Mouse (Mus musculus): ENCODE results near the gene Gm7544. TPM values are rescaled to one million over a fixed set of nuclear protein-coding genes. Genes with fewer than 3 reads are reported as not detected.
A peak's percentile ranks its signal among the peaks of the same experiment; 100 is the strongest.

Gm7544 gene
- total and polyA plus RNA-seq, 2 experiments from 2014 or later: not detected

DNA sequence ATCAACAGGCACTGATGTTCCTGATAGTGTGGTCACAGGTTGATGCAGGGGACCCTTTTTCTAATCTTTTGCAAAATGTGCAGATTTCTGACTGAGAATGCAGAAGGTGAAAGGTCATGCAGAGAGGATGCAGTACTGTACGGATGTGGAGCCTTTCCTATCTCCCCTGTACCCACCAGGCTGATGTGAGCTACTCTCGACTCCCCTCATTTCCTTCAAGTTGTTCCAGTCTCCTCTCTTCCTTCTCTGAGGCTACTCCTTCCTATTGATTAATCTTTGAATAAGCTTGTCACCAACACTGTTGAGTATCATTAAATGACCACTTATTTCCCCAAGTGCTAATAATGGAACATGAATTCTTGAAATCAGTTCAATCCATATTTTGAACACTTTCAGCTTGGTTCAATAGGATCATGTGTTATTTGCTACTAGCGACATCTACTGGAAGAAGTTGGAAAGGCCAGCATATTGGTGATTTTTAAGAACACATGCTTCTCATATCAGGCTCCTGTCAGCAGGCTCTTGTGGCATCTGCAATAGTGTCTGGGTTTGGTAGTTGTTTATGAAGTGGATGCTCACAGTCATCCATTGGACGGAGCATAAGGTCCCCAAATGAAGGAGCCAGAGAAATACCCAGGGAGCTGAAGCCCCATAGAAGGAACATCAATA is 31.9 kb upstream of the Gm7544 start:
- H3K9ac ChIP-seq (replicated peaks; ENCODE audit: low read length, poor library complexity, severe bottlenecking): no peak overlapping the region
- peak; percentile 92 for TF ChIP-seq CTCF (IDR thresholded peaks at IDR 0.05)
- H3K4me3 ChIP-seq (ENCODE audit: low read depth, low read length): no peak overlapping the region
- H3K36me3 ChIP-seq (ENCODE audit: insufficient read depth, low read length): no peaks in the 10 kb centered on the region
- H3K9me3 ChIP-seq (ENCODE audit: low read length): no peaks in the 10 kb centered on the region
- DNase-seq (ENCODE audit: low spot score) (peak; percentile 79), ATAC-seq (ENCODE audit: low FRiP score) (peak; percentile 23; the same call in 1 of the 2 replicates)
- no peaks in the 10 kb centered on the region for H3K27me3 ChIP-seq (ENCODE audit: insufficient read depth, low read length)
- no peaks in the 10 kb centered on the region for H3K4me1 ChIP-seq (ENCODE audit: insufficient read depth, low read length)
- H3K4me2 ChIP-seq (ENCODE audit: low read depth, low read length, poor library complexity, severe bottlenecking): no peak overlapping the region
- 42% methylated on average over 4 of the region's 4 CpGs for WGBS
- H3K27ac ChIP-seq (ENCODE audit: low read depth, low read length): no peak overlapping the region

DNA sequence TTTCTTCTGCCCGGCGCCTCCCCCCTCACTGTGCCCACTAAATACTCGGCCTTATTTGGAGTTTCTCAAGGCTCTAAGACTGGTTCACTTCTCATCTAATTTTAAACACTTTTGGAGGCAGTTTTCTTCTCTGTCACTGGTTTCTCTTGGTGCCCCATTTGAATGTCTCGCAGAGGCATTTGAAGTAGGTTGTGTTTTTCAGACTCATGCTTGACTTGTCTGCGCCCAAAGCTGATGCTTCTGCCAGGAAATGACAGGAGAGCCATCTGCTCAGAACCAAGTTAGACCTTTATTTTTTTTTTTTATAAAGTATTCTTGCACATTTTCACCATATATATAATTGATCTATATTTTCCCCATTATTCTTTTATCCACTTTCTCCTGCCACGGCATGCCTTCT is 30.9 kb upstream of the Gm7544 start:
- 94% methylated on average over 6 of the region's 6 CpGs for WGBS
- no peak for DNase-seq (ENCODE audit: low spot score)
- Histone ChIP-seq H3K4me2 (ENCODE audit: low read depth, low read length, poor library complexity, severe bottlenecking) (no peak overlapping the region), H3K9me3 (ENCODE audit: low read length) (no peaks in the 10 kb centered on the region), H3K27me3 (ENCODE audit: insufficient read depth, low read length) (no peaks in the 10 kb centered on the region), H3K27ac (ENCODE audit: low read depth, low read length) (no peak overlapping the region), H3K36me3 (ENCODE audit: insufficient read depth, low read length) (no peaks in the 10 kb centered on the region), H3K9ac (replicated peaks; ENCODE audit: low read length, poor library complexity, severe bottlenecking) (no peak overlapping the region), H3K4me3 (ENCODE audit: low read depth, low read length) (no peak overlapping the region), H3K4me1 (ENCODE audit: insufficient read depth, low read length) (no peaks in the 10 kb centered on the region)
- no peak for ATAC-seq (ENCODE audit: low FRiP score)
- no peak for TF ChIP-seq CTCF (IDR thresholded peaks at IDR 0.05)

DNA sequence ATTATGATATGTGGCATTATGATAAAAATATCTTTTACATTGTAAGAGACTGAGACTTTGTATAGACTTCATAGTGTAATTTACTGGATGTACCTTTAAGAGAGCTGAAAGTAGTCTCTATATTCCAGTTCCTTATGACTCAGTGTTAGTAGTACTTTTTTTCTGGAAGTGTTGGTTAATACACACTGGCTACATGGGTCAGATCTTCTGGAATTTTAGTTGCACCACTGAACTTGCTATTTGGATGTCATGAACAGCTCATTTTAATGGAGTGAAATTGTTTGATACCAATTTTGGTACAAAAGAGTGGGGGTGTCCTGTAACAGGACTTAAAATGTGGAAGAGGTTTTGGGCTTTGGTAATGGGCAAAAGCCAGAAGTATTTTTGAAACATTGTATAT is 22.0 kb upstream of the Gm7544 start:
- no peak for DNase-seq (ENCODE audit: low spot score)
- Histone ChIP-seq H3K4me1 (ENCODE audit: insufficient read depth, low read length) (no peaks in the 10 kb centered on the region), H3K9ac (replicated peaks; ENCODE audit: low read length, poor library complexity, severe bottlenecking) (no peak overlapping the region), H3K9me3 (ENCODE audit: low read length) (no peaks in the 10 kb centered on the region), H3K36me3 (ENCODE audit: insufficient read depth, low read length) (no peaks in the 10 kb centered on the region), H3K27me3 (ENCODE audit: insufficient read depth, low read length) (no peaks in the 10 kb centered on the region), H3K27ac (ENCODE audit: low read depth, low read length) (no peak overlapping the region), H3K4me2 (ENCODE audit: low read depth, low read length, poor library complexity, severe bottlenecking) (no peak overlapping the region), H3K4me3 (ENCODE audit: low read depth, low read length) (no peak overlapping the region)
- no peak for TF ChIP-seq CTCF (IDR thresholded peaks at IDR 0.05)
- no peak for ATAC-seq (ENCODE audit: low FRiP score)

DNA sequence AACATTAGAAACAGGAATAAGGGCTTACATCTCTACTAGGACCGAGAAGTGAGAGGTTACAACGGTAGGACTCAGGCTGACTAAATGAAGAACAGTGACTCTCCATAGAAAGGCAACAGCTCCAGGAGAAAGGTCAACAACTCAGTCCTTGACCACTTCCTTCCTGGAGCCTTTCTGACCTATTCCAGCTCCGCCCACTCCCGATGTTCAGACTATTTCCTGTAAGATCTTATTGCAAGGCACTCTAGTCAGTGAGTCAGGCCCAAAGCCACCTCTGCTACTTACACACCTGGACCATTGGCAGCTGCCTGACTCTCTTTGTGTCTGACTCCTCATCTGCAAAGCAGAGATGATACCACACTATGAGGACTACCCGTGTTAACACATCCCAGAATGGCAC is 19.9 kb upstream of the Gm7544 start:
- Histone ChIP-seq H3K9me3 (ENCODE audit: low read length) (no peaks in the 10 kb centered on the region), H3K36me3 (ENCODE audit: insufficient read depth, low read length) (no peaks in the 10 kb centered on the region), H3K27me3 (ENCODE audit: insufficient read depth, low read length) (no peaks in the 10 kb centered on the region), H3K27ac (ENCODE audit: low read depth, low read length) (no peak overlapping the region), H3K4me2 (ENCODE audit: low read depth, low read length, poor library complexity, severe bottlenecking) (no peak overlapping the region), H3K4me1 (ENCODE audit: insufficient read depth, low read length) (no peaks in the 10 kb centered on the region), H3K4me3 (ENCODE audit: low read depth, low read length) (no peak overlapping the region), H3K9ac (replicated peaks; ENCODE audit: low read length, poor library complexity, severe bottlenecking) (no peak overlapping the region)
- DNase-seq (ENCODE audit: low spot score) (no peak), ATAC-seq (ENCODE audit: low FRiP score) (no peak)
- WGBS: 84% methylated on average over 5 of the region's 5 CpGs
- no peak for TF ChIP-seq CTCF (IDR thresholded peaks at IDR 0.05)

DNA sequence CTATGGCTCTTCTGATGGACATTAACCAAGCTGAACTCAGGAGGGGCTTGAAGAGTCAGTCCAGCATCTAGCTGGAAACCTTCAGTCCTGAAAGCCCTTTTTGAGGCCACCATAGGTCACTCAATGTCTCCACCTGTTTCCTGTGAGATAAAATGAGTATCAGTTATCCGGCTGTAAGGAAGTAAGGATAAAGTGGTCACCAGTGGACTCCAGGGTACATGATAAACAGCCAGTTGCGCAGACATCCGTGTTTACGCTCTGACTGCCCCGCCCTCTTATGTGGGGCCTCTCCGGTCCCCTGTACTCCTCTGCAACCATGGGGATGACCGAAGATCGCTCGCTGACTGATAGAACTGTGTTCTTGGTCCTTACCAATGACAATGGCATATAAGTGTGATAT is 18.5 kb upstream of the Gm7544 start:
- DNase-seq (ENCODE audit: low spot score) (no peak), ATAC-seq (ENCODE audit: low FRiP score) (no peak)
- Histone ChIP-seq H3K36me3 (ENCODE audit: insufficient read depth, low read length) (no peaks in the 10 kb centered on the region), H3K9ac (replicated peaks; ENCODE audit: low read length, poor library complexity, severe bottlenecking) (no peak overlapping the region), H3K27me3 (ENCODE audit: insufficient read depth, low read length) (no peaks in the 10 kb centered on the region), H3K4me1 (ENCODE audit: insufficient read depth, low read length) (no peaks in the 10 kb centered on the region), H3K4me2 (ENCODE audit: low read depth, low read length, poor library complexity, severe bottlenecking) (no peak overlapping the region), H3K9me3 (ENCODE audit: low read length) (no peaks in the 10 kb centered on the region), H3K4me3 (ENCODE audit: low read depth, low read length) (no peak overlapping the region), H3K27ac (ENCODE audit: low read depth, low read length) (no peak overlapping the region)
- no peak for TF ChIP-seq CTCF (IDR thresholded peaks at IDR 0.05)
- WGBS: 90% methylated on average over 9 of the region's 9 CpGs

DNA sequence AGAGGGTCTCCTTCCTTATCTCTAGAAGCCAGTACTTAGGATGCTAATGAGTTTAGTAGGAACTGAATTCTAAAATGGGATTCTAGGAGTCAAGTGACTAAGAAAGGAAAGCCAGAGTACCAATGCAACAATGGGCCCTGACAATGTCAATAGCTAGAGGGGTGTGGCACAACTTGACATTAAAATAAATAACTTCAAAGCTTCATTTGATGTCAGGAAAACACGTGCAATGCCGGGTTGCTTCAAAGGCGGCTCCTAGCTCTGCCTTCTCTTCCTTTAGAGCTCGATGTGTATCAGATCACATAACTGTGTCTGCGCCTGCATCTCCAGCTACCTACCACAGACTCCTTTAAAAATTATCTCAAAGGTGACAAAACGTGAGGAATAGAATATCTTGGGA is 18.1 kb upstream of the Gm7544 start:
- Histone ChIP-seq H3K4me3 (ENCODE audit: low read depth, low read length) (no peak overlapping the region), H3K27me3 (ENCODE audit: insufficient read depth, low read length) (no peaks in the 10 kb centered on the region), H3K4me1 (ENCODE audit: insufficient read depth, low read length) (no peaks in the 10 kb centered on the region), H3K9me3 (ENCODE audit: low read length) (no peaks in the 10 kb centered on the region), H3K36me3 (ENCODE audit: insufficient read depth, low read length) (no peaks in the 10 kb centered on the region), H3K27ac (ENCODE audit: low read depth, low read length) (no peak overlapping the region), H3K4me2 (ENCODE audit: low read depth, low read length, poor library complexity, severe bottlenecking) (no peak overlapping the region), H3K9ac (replicated peaks; ENCODE audit: low read length, poor library complexity, severe bottlenecking) (no peak overlapping the region)
- TF ChIP-seq CTCF (IDR thresholded peaks at IDR 0.05): no peak
- ATAC-seq (ENCODE audit: low FRiP score) (no peak), DNase-seq (ENCODE audit: low spot score) (no peak)
- WGBS: 62% methylated on average over 6 of the region's 6 CpGs
